Mouse (Mus musculus) intestine, embryonic 15.5 days (tissue): ENCODE data around the gene Prokr2. TPM values are rescaled to one million over a fixed set of nuclear protein-coding genes. Genes with fewer than 3 reads are reported as not detected.

Source experiments
- ATAC-seq: fragments of 200-750 bp; cut with Nextera tagmentation; 2 replicates; pipeline ENCODE4 v1.8.0; 2017; ENCODE audit warnings: moderate TSS enrichment, moderate library complexity
- H3K27ac ChIP-seq: fragments of 300-500 bp; sonication (generic); 2 replicates; pipeline ENCODE4 v1.5.1; 2015; ENCODE audit warnings: mild to moderate bottlenecking, inconsistent platforms
- H3K27me3 ChIP-seq: fragments of 300-500 bp; sonication (generic); replicated peaks from 2 replicates; pipeline ENCODE4 v1.6.1; 2015; ENCODE audit warnings: inconsistent platforms
- H3K36me3 ChIP-seq: fragments of 300-500 bp; sonication (generic); 2 replicates; pipeline ENCODE4 v1.6.1; 2015; ENCODE audit warnings: inconsistent platforms
- H3K4me1 ChIP-seq: fragments of 300-500 bp; sonication (generic); replicated peaks from 2 replicates; pipeline ENCODE4 v1.6.1; 2015; ENCODE audit warnings: inconsistent platforms
- H3K4me2 ChIP-seq: fragments of 300-500 bp; sonication (generic); replicated peaks from 2 replicates; pipeline ENCODE4 v1.6.1; 2015; ENCODE audit warnings: mild to moderate bottlenecking, inconsistent platforms
- H3K4me3 ChIP-seq: fragments of 300-500 bp; sonication (generic); replicated peaks from 2 replicates; pipeline ENCODE4 v1.5.1; 2015; ENCODE audit warnings: inconsistent platforms
- H3K9ac ChIP-seq: fragments of 300-500 bp; sonication (generic); 2 replicates; pipeline ENCODE4 v1.6.1; 2015; ENCODE audit warnings: inconsistent platforms
- H3K9me3 ChIP-seq: fragments of 300-500 bp; sonication (generic); 2 replicates; pipeline ENCODE4 v1.6.1; 2016; ENCODE audit warnings: inconsistent platforms
- WGBS: fragments of 180-500 bp; shearing (Covaris S2); methylation state at CpG from one replicate; pipeline ENCODE4 v1.1.7; 2015; 5-methylcytosine and 5-hydroxymethylcytosine counted together
- polyA plus RNA-seq: library from polyadenylated mRNA; unstranded; fragments of >200 nt; fragmentation: Nextera tagmentation; extraction: Ambion mirVana; gene quantifications from 2 replicates; pipeline ENCODE4 v1.2.1, GENCODE M21; 2015

The Prokr2 gene
- polyA plus RNA-seq, 1 experiment from 2014 or later, result 0.34 TPM

- Histone ChIP-seq H3K27me3 (peaks cover 15% of the 10 kb centered on the region), H3K4me3 (peak overlapping the region; percentile 47), H3K9me3 (no peaks in the 10 kb centered on the region), H3K9ac (peak overlapping the region; percentile 1; the same call in 1 of the 2 replicates), H3K36me3 (no peaks in the 10 kb centered on the region), H3K4me2 (peak overlapping the region; percentile 97), H3K27ac (no peak overlapping the region), H3K4me1 (peaks cover 7% of the 10 kb centered on the region; the same call in 1 of the 2 replicates)
- WGBS, result under 1% methylated on average over 31 of the region's 31 CpGs
- ATAC-seq, result peak; percentile 64
Observed at GRCm38 (mm10) chr2:132384511-132385193, 595 bp downstream of the Prokr2 start.

GRCm38 (mm10) chr2:132382308-132382707 lies 2.9 kb downstream of the Prokr2 start:
- Histone ChIP-seq H3K27ac (no peak overlapping the region), H3K36me3 (no peaks in the 10 kb centered on the region), H3K4me3 (no peak overlapping the region), H3K4me2 (no peak overlapping the region), H3K27me3 (peaks cover 15% of the 10 kb centered on the region), H3K9ac (no peak overlapping the region), H3K9me3 (no peaks in the 10 kb centered on the region), H3K4me1 (peaks cover 7% of the 10 kb centered on the region; the same call in 1 of the 2 replicates)
- 47% methylated on average over 2 of the region's 2 CpGs for WGBS
- 0 out of 2 replicates have a peak, but pooled peaks have one; percentile 50 for ATAC-seq

DNA sequence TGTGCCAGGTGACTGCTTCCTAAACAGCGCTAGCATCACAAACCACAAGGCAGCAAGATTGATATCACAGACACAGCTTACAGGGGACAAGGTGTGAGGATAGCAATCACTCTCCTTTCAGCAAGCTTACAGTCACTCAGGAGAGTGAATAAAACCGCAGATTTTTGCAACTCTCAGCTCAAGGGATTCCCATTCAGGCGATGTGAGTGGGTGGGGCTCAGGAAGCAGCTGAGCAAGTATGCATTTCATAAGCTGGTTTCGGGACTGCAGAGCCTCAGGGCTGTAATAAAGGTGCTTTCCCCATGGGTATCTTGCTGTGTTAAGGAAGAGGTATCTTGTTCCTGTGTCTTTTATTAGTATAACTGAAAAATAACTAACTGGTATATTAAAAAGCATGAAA lies 5.6 kb downstream of the Prokr2 start:
- Histone ChIP-seq H3K27ac (no peak overlapping the region), H3K4me3 (no peak overlapping the region), H3K36me3 (no peaks in the 10 kb centered on the region), H3K4me2 (no peak overlapping the region), H3K9me3 (no peaks in the 10 kb centered on the region), H3K9ac (no peak overlapping the region), H3K27me3 (peaks cover 9% of the 10 kb centered on the region), H3K4me1 (peaks cover 5% of the 10 kb centered on the region; the same call in 1 of the 2 replicates)
- WGBS, result 56% methylated on average over 4 of the region's 4 CpGs
- no peak for ATAC-seq

DNA sequence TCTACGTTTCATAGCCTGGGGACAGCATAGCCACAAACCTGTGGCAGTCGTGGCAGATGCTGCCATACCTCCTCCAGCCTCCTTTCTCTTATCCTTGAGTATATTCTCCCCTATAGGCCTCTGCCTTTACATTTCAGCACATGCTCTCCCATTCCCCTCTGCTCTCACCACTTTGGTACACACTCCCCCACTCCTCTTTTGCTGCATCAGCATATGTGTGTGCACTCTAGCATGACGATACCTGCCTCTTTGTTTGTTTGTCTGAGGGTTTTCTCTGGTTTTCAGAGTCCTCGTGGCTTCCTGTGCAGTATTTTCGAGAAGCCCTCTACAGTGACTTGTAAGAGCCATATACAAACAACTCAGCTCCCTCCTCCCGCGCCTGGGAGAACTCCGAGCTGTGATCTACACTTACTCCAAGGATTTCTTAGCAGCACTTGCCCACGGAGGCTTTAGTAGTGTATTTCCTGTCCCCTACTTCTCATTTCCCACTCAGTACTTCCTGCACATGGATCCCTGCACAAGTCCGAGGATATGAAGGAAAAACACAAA lies 6.6 kb downstream of the Prokr2 start:
- Histone ChIP-seq H3K27me3 (0 out of 2 replicates have a peak, but pooled peaks cover 5% of the 10 kb centered on the region), H3K4me1 (no peaks in the 10 kb centered on the region), H3K9me3 (no peaks in the 10 kb centered on the region), H3K27ac (no peak overlapping the region), H3K4me2 (no peak overlapping the region), H3K9ac (no peak overlapping the region), H3K36me3 (no peaks in the 10 kb centered on the region), H3K4me3 (no peak overlapping the region)
- 65% methylated on average over 10 of the region's 10 CpGs for WGBS
- ATAC-seq, result no peak

DNA sequence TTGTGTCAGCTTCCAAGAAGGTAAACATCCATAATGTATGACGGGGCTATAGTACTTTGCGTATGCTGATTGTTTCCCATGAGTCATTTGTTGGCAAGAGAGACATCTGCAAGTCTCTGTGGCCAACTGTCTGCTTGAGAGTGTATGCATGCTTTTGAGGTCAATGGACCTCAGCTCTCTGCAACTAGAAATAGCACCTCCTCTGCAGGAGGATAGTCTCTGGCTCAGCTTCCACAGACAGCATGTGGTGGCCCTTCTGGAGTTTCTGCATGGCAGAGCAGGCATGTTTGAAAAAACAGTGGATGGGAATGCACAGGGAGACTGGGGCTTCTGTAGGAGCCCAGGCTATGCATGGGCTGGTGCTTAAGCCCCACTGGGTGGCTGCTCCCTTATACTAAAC lies 7.8 kb downstream of the Prokr2 start:
- ATAC-seq, result no peak
- Histone ChIP-seq H3K9ac (no peak overlapping the region), H3K27ac (no peak overlapping the region), H3K4me1 (no peaks in the 10 kb centered on the region), H3K9me3 (no peaks in the 10 kb centered on the region), H3K27me3 (no peaks in the 10 kb centered on the region), H3K4me3 (no peak overlapping the region), H3K36me3 (no peaks in the 10 kb centered on the region), H3K4me2 (no peak overlapping the region)
- WGBS, result 58% methylated on average over 2 of the region's 2 CpGs

- no peak overlapping the region for H3K4me3 ChIP-seq
- no peak overlapping the region for H3K9ac ChIP-seq
- ATAC-seq, result no peak
- no peaks in the 10 kb centered on the region for H3K4me1 ChIP-seq
- no peak overlapping the region for H3K4me2 ChIP-seq
- 88% methylated on average over 3 of the region's 3 CpGs for WGBS
- no peaks in the 10 kb centered on the region for H3K9me3 ChIP-seq
- no peaks in the 10 kb centered on the region for H3K27me3 ChIP-seq
- no peak overlapping the region for H3K27ac ChIP-seq
- no peaks in the 10 kb centered on the region for H3K36me3 ChIP-seq
Observed at GRCm38 (mm10) chr2:132375721-132376120, 9.5 kb downstream of the Prokr2 start.

- 71% methylated on average over 9 of the region's 9 CpGs for WGBS
- Histone ChIP-seq H3K9ac (no peak overlapping the region), H3K4me2 (no peak overlapping the region), H3K27me3 (no peaks in the 10 kb centered on the region), H3K36me3 (no peaks in the 10 kb centered on the region), H3K4me3 (no peak overlapping the region), H3K9me3 (no peaks in the 10 kb centered on the region), H3K4me1 (no peaks in the 10 kb centered on the region), H3K27ac (no peak overlapping the region)
- ATAC-seq, result no peak
Observed at GRCm38 (mm10) chr2:132375135-132375534, 10.1 kb downstream of the Prokr2 start.

DNA sequence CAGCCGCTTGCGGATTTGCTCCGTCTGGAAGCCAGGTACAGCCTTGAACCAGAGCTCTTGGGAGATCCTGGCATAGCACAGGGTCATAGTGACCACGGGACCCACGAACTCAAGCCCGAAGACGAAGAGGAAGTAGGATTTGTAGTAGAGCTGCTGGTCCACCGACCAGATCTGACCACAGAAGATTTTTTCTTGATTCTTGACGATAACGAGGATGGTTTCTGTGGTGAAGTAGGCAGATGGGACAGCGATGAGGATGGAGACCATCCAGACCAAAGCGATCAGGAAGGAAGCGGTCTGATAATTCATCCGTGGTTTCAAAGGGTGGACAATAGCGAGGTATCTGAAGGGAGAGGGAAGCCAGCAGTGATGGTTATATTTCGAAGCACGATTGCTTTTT lies 11.5 kb downstream of the Prokr2 start:
- Histone ChIP-seq H3K4me2 (no peak overlapping the region), H3K27ac (no peak overlapping the region)

GRCm38 (mm10) chr2:132368433-132368832 lies 16.8 kb downstream of the Prokr2 start:
- no peaks in the 10 kb centered on the region for H3K9me3 ChIP-seq
- no peak for ATAC-seq
- H3K9ac ChIP-seq, result no peak overlapping the region
- H3K27me3 ChIP-seq, result no peaks in the 10 kb centered on the region
- H3K36me3 ChIP-seq, result no peaks in the 10 kb centered on the region
- no peaks in the 10 kb centered on the region for H3K4me1 ChIP-seq
- no peak overlapping the region for H3K27ac ChIP-seq
- WGBS, result 87% methylated on average over 3 of the region's 3 CpGs
- H3K4me3 ChIP-seq, result no peak overlapping the region
- H3K4me2 ChIP-seq, result no peak overlapping the region

More for the DNA sequence above, 11.5 kb downstream of the Prokr2 start:
- H3K36me3 ChIP-seq, result no peaks in the 10 kb centered on the region
- H3K4me3 ChIP-seq, result no peak overlapping the region
- H3K9me3 ChIP-seq, result no peaks in the 10 kb centered on the region
- no peak overlapping the region for H3K9ac ChIP-seq
- H3K27me3 ChIP-seq, result no peaks in the 10 kb centered on the region
- ATAC-seq, result no peak
- WGBS, result 89% methylated on average over 17 of the region's 17 CpGs
- H3K4me1 ChIP-seq, result no peaks in the 10 kb centered on the region

- Histone ChIP-seq H3K27me3 (no peaks in the 10 kb centered on the region), H3K4me1 (no peaks in the 10 kb centered on the region), H3K9ac (no peak overlapping the region), H3K4me3 (no peak overlapping the region), H3K36me3 (no peaks in the 10 kb centered on the region), H3K27ac (no peak overlapping the region), H3K9me3 (no peaks in the 10 kb centered on the region), H3K4me2 (no peak overlapping the region)
- 85% methylated on average over 11 of the region's 11 CpGs for WGBS
- no peak for ATAC-seq
Observed at GRCm38 (mm10) chr2:132343846-132344245, 41.4 kb downstream of the Prokr2 start.

DNA sequence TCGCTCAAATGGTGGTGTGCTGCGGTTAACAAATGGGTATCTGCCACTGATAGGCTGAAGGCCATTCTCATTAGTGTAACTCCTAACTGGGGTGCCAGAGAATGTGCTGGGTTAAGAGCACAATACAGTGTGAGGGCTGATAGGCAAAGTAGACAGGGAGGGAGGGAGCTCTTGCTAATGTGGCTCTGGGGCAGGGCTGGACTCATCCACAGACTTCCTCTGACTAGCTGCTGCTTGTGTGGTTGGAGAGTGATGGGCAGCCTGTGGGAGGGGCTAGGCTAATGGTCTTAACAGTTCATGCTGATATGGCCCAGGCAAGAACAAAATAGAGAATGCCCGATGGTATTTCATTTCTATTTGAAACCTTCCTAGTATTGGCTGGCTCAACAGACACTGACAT lies 44.0 kb downstream of the Prokr2 start:
- Histone ChIP-seq H3K9me3 (no peaks in the 10 kb centered on the region), H3K4me3 (no peak overlapping the region), H3K4me2 (no peak overlapping the region), H3K27me3 (no peaks in the 10 kb centered on the region), H3K36me3 (no peaks in the 10 kb centered on the region), H3K27ac (no peak overlapping the region), H3K9ac (no peak overlapping the region), H3K4me1 (no peaks in the 10 kb centered on the region)
- WGBS, result 92% methylated on average over 3 of the region's 3 CpGs
- ATAC-seq, result no peak

GRCm38 (mm10) chr2:132340350-132340749 lies 44.9 kb downstream of the Prokr2 start:
- WGBS, result 52% methylated on average over 2 of the region's 2 CpGs
- no peaks in the 10 kb centered on the region for H3K36me3 ChIP-seq

DNA sequence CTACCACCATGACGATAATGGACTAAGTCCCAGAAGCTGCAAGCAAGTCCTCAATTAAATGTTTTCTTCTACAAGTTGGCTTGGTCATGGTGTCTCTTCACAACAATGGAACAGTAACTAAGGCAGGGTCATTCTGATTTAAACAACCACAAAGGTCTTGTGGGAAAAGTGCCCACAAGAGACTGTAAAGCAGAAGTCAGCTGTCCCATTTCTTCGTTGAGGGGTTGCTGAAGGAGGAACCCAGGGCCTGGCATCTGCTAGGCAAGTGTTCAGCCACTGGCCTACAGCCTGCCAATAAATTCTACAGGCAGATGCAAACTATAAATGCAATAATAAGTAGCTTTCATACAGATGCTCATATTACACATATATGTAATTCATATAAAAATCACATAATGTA lies 48.0 kb downstream of the Prokr2 start:
- no peaks in the 10 kb centered on the region for H3K9me3 ChIP-seq
- no peaks in the 10 kb centered on the region for H3K27me3 ChIP-seq
- H3K36me3 ChIP-seq, result no peaks in the 10 kb centered on the region
- ATAC-seq, result no peak
- no peak overlapping the region for H3K9ac ChIP-seq
- no peaks in the 10 kb centered on the region for H3K4me1 ChIP-seq
- no peak overlapping the region for H3K4me3 ChIP-seq
- no peak overlapping the region for H3K4me2 ChIP-seq
- no peak overlapping the region for H3K27ac ChIP-seq
- WGBS, result 73% methylated on average over 2 of the region's 2 CpGs

More at GRCm38 (mm10) chr2:132340350-132340749, 44.9 kb downstream of the Prokr2 start:
- no peak overlapping the region for H3K27ac ChIP-seq
- H3K4me2 ChIP-seq, result no peak overlapping the region
- ATAC-seq, result no peak
- H3K4me1 ChIP-seq, result no peaks in the 10 kb centered on the region
- no peak overlapping the region for H3K4me3 ChIP-seq
- no peak overlapping the region for H3K9ac ChIP-seq
- no peaks in the 10 kb centered on the region for H3K9me3 ChIP-seq
- no peaks in the 10 kb centered on the region for H3K27me3 ChIP-seq
